Mouse (Mus musculus): Measurements from ENCODE around the gene Ap2m1. TPM values are rescaled to one million over a fixed set of nuclear protein-coding genes. Genes with fewer than 3 reads are reported as not detected.
A peak's percentile ranks its signal among the peaks of the same experiment; 100 is the strongest.

Gene Ap2m1
- polyA plus RNA-seq, 1 experiment from 2014 or later = 631 TPM

GRCm38 (mm10) chr16:20496671-20497600, 38.3 kb upstream of the Ap2m1 start:
- H3K9me3 ChIP-seq (ENCODE audit: control insufficient read depth, low read length) = no peaks in the 10 kb centered on the region
- 16% methylated on average over 25 of the region's 25 CpGs for WGBS
- H3K27ac ChIP-seq (replicated peaks; ENCODE audit: low read depth, low read length) = no peak overlapping the region
- peaks cover 6% of the 10 kb centered on the region; the same call in 1 of the 2 replicates for H3K4me1 ChIP-seq (ENCODE audit: control insufficient read depth, insufficient read depth, low read length)
- ATAC-seq (ENCODE audit: insufficient number of reproducible peaks, low FRiP score, low TSS enrichment, low read depth) (peak; percentile 33; the same call in 1 of the 2 replicates), DNase-seq (ENCODE audit: low spot score) (peak; percentile 56)
- H3K4me2 ChIP-seq (ENCODE audit: low read depth, severe bottlenecking) = peak overlapping the region; percentile 43
- H3K9ac ChIP-seq (ENCODE audit: low read length) = 0 out of 2 replicates have a peak overlapping the region, but pooled peaks have one; percentile 2
- peaks cover 5% of the 10 kb centered on the region; the same call in 1 of the 2 replicates for H3K27me3 ChIP-seq (ENCODE audit: control insufficient read depth, insufficient read depth, low read length)
- peaks cover 8% of the 10 kb centered on the region for H3K36me3 ChIP-seq (ENCODE audit: control insufficient read depth, insufficient read depth, low read length)
- H3K4me3 ChIP-seq (ENCODE audit: low read depth, low read length) = peak overlapping the region; percentile 24

- 9% methylated on average over 16 of the region's 16 CpGs for WGBS
- H3K9ac ChIP-seq (ENCODE audit: low read length) = peak overlapping the region; percentile 43; the same call in 1 of the 2 replicates
- no peaks in the 10 kb centered on the region for H3K9me3 ChIP-seq (ENCODE audit: control insufficient read depth, low read length)
- H3K4me1 ChIP-seq (ENCODE audit: control insufficient read depth, insufficient read depth, low read length) = peaks cover 6% of the 10 kb centered on the region; the same call in 1 of the 2 replicates
- ATAC-seq (ENCODE audit: insufficient number of reproducible peaks, low FRiP score, low TSS enrichment, low read depth) (0 out of 2 replicates have a peak, but pooled peaks have one; percentile 3), DNase-seq (ENCODE audit: low spot score) (no peak)
- no peak overlapping the region for H3K27ac ChIP-seq (replicated peaks; ENCODE audit: low read depth, low read length)
- peak overlapping the region; percentile 81 for H3K4me3 ChIP-seq (ENCODE audit: low read depth, low read length)
- peaks cover 5% of the 10 kb centered on the region; the same call in 1 of the 2 replicates for H3K27me3 ChIP-seq (ENCODE audit: control insufficient read depth, insufficient read depth, low read length)
- peaks cover 17% of the 10 kb centered on the region for H3K36me3 ChIP-seq (ENCODE audit: control insufficient read depth, insufficient read depth, low read length)
- H3K4me2 ChIP-seq (ENCODE audit: low read depth, severe bottlenecking) = peak overlapping the region; percentile 80
These were observed 37.1 kb upstream of the Ap2m1 start for GRCm38 (mm10) chr16:20497980-20498676.

- Histone ChIP-seq H3K4me2 (ENCODE audit: low read depth, severe bottlenecking) (peak within 1 kb of the TSS; percentile 80), H3K4me3 (ENCODE audit: low read depth, low read length) (peak within 1 kb of the TSS; percentile 81), H3K27me3 (ENCODE audit: control insufficient read depth, insufficient read depth, low read length) (peaks cover 5% of the 10 kb centered on the region; the same call in 1 of the 2 replicates), H3K9me3 (ENCODE audit: control insufficient read depth, low read length) (no peaks in the 10 kb centered on the region), H3K9ac (ENCODE audit: low read length) (peak within 1 kb of the TSS; percentile 93), H3K36me3 (ENCODE audit: control insufficient read depth, insufficient read depth, low read length) (peaks cover 22% of the 10 kb centered on the region), H3K4me1 (ENCODE audit: control insufficient read depth, insufficient read depth, low read length) (peaks cover 6% of the 10 kb centered on the region; the same call in 1 of the 2 replicates), H3K27ac (replicated peaks; ENCODE audit: low read depth, low read length) (0 out of 2 replicates have a peak within 1 kb of the TSS, but pooled peaks have one; percentile 36)
- peak; percentile 86 for ATAC-seq (ENCODE audit: insufficient number of reproducible peaks, low FRiP score, low TSS enrichment, low read depth)
- WGBS = under 1% methylated on average over 49 of the region's 49 CpGs
- peak; percentile 90 for DNase-seq (ENCODE audit: low spot score)
These were observed 36.4 kb upstream of the Ap2m1 start, which contains the start of gene Eif2b5 for GRCm38 (mm10) chr16:20498677-20499475. TSS of gene Eif2b5 (plus strand) at chr16:20498817.

GRCm38 (mm10) chr16:20506000-20506399, 29.3 kb upstream of the Ap2m1 start:
- Histone ChIP-seq H3K36me3 (ENCODE audit: control insufficient read depth, insufficient read depth, low read length) (peaks cover 62% of the 10 kb centered on the region), H3K9me3 (ENCODE audit: control insufficient read depth, low read length) (no peaks in the 10 kb centered on the region), H3K9ac (ENCODE audit: low read length) (no peak overlapping the region), H3K27ac (replicated peaks; ENCODE audit: low read depth, low read length) (no peak overlapping the region), H3K27me3 (ENCODE audit: control insufficient read depth, insufficient read depth, low read length) (no peaks in the 10 kb centered on the region), H3K4me3 (ENCODE audit: low read depth, low read length) (no peak overlapping the region), H3K4me2 (ENCODE audit: low read depth, severe bottlenecking) (no peak overlapping the region), H3K4me1 (ENCODE audit: control insufficient read depth, insufficient read depth, low read length) (no peaks in the 10 kb centered on the region)
- WGBS = 86% methylated on average over 8 of the region's 8 CpGs
- DNase-seq (ENCODE audit: low spot score) (no peak), ATAC-seq (ENCODE audit: insufficient number of reproducible peaks, low FRiP score, low TSS enrichment, low read depth) (no peak)

- DNase-seq (ENCODE audit: low spot score) (peak; percentile 48), ATAC-seq (ENCODE audit: insufficient number of reproducible peaks, low FRiP score, low TSS enrichment, low read depth) (peak; percentile 26)
- no peak overlapping the region for H3K4me2 ChIP-seq (ENCODE audit: low read depth, severe bottlenecking)
- WGBS = 80% methylated on average over 3 of the region's 3 CpGs
- H3K9ac ChIP-seq (ENCODE audit: low read length) = no peak overlapping the region
- no peaks in the 10 kb centered on the region for H3K27me3 ChIP-seq (ENCODE audit: control insufficient read depth, insufficient read depth, low read length)
- no peaks in the 10 kb centered on the region for H3K9me3 ChIP-seq (ENCODE audit: control insufficient read depth, low read length)
- H3K36me3 ChIP-seq (ENCODE audit: control insufficient read depth, insufficient read depth, low read length) = peaks cover 39% of the 10 kb centered on the region
- no peak overlapping the region for H3K27ac ChIP-seq (replicated peaks; ENCODE audit: low read depth, low read length)
- no peak overlapping the region for H3K4me3 ChIP-seq (ENCODE audit: low read depth, low read length)
- H3K4me1 ChIP-seq (ENCODE audit: control insufficient read depth, insufficient read depth, low read length) = no peaks in the 10 kb centered on the region
These were observed 25.9 kb upstream of the Ap2m1 start for GRCm38 (mm10) chr16:20509349-20509748.

- DNase-seq (ENCODE audit: low spot score) (no peak), ATAC-seq (ENCODE audit: insufficient number of reproducible peaks, low FRiP score, low TSS enrichment, low read depth) (no peak)
- H3K36me3 ChIP-seq (ENCODE audit: control insufficient read depth, insufficient read depth, low read length) = peaks cover 26% of the 10 kb centered on the region
- H3K9ac ChIP-seq (ENCODE audit: low read length) = no peak overlapping the region
- no peak overlapping the region for H3K4me2 ChIP-seq (ENCODE audit: low read depth, severe bottlenecking)
- no peaks in the 10 kb centered on the region for H3K4me1 ChIP-seq (ENCODE audit: control insufficient read depth, insufficient read depth, low read length)
- H3K27ac ChIP-seq (replicated peaks; ENCODE audit: low read depth, low read length) = no peak overlapping the region
- H3K27me3 ChIP-seq (ENCODE audit: control insufficient read depth, insufficient read depth, low read length) = no peaks in the 10 kb centered on the region
- H3K4me3 ChIP-seq (ENCODE audit: low read depth, low read length) = no peak overlapping the region
- no peaks in the 10 kb centered on the region for H3K9me3 ChIP-seq (ENCODE audit: control insufficient read depth, low read length)
- 89% methylated on average over 7 of the region's 7 CpGs for WGBS
These were observed 23.9 kb upstream of the Ap2m1 start for GRCm38 (mm10) chr16:20511277-20511847.

DNA sequence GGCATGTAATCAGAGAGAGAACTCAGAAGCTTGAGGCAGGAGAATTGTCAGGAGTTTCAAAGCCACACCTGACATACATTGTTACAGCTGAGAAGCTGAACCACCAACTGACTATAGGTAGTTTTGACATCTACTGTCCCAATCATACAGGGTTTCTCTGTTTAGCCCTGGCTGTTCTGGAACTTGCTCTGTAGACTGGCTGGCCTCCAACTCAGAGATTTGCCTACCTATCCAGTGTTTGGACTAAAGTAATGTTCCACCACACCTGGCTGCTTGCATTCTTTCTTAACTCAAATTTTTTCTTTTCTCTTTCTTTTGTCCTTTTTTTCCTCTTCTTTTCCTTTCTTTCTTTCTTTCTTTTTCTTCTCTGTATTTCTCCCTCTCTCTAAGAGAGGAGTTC, 19.2 kb upstream of the Ap2m1 start:
- Histone ChIP-seq H3K4me3 (ENCODE audit: low read depth, low read length) (peak overlapping the region; percentile 96), H3K27ac (replicated peaks; ENCODE audit: low read depth, low read length) (no peak overlapping the region), H3K9me3 (ENCODE audit: control insufficient read depth, low read length) (no peaks in the 10 kb centered on the region), H3K9ac (ENCODE audit: low read length) (peak overlapping the region; percentile 98), H3K4me2 (ENCODE audit: low read depth, severe bottlenecking) (peak overlapping the region; percentile 95), H3K4me1 (ENCODE audit: control insufficient read depth, insufficient read depth, low read length) (no peaks in the 10 kb centered on the region), H3K27me3 (ENCODE audit: control insufficient read depth, insufficient read depth, low read length) (no peaks in the 10 kb centered on the region), H3K36me3 (ENCODE audit: control insufficient read depth, insufficient read depth, low read length) (peaks cover 3% of the 10 kb centered on the region)
- no peak for ATAC-seq (ENCODE audit: insufficient number of reproducible peaks, low FRiP score, low TSS enrichment, low read depth)
- no peak for DNase-seq (ENCODE audit: low spot score)
